Mouse (Mus musculus): ENCODE measurements around the gene Zdhhc22. TPM values are rescaled to one million over a fixed set of nuclear protein-coding genes. Genes with fewer than 3 reads are reported as not detected.

Gene Zdhhc22
- polyA plus RNA-seq, 1 experiment from 2014 or later = 6.0 TPM

GRCm38 (mm10) chr12:86990755-86991110, 503 bp upstream of the Zdhhc22 start:
- no peak overlapping the region for H3K27ac ChIP-seq
- peaks cover 47% of the 10 kb centered on the region for H3K4me1 ChIP-seq (replicated peaks)
- no peaks in the 10 kb centered on the region for H3K36me3 ChIP-seq
- peak overlapping the region; percentile 80 for H3K9ac ChIP-seq (replicated peaks)
- ATAC-seq = peak; percentile 2; the same call in 1 of the 2 replicates
- 75% methylated on average over 1 of the region's 2 CpGs for WGBS
- peak overlapping the region; percentile 90 for H3K4me2 ChIP-seq (replicated peaks)
- H3K9me3 ChIP-seq = no peaks in the 10 kb centered on the region
- peaks cover 56% of the 10 kb centered on the region for H3K27me3 ChIP-seq
- peak overlapping the region; percentile 59 for H3K4me3 ChIP-seq (replicated peaks)

- peak; percentile 13; the same call in 1 of the 2 replicates for ATAC-seq
- Histone ChIP-seq H3K27ac (no peak overlapping the region), H3K36me3 (no peaks in the 10 kb centered on the region), H3K4me2 (replicated peaks) (peak overlapping the region; percentile 90), H3K9me3 (no peaks in the 10 kb centered on the region), H3K4me1 (replicated peaks) (peaks cover 40% of the 10 kb centered on the region), H3K27me3 (peaks cover 70% of the 10 kb centered on the region), H3K4me3 (replicated peaks) (peak overlapping the region; percentile 59), H3K9ac (replicated peaks) (peak overlapping the region; percentile 80)
- WGBS = 6% methylated on average over 15 of the region's 15 CpGs
These were observed 852 bp downstream of the Zdhhc22 start for GRCm38 (mm10) chr12:86989378-86989777.

GRCm38 (mm10) chr12:86988227-86988626, 2.0 kb downstream of the Zdhhc22 start:
- Histone ChIP-seq H3K9ac (replicated peaks) (no peak overlapping the region), H3K27me3 (peaks cover 81% of the 10 kb centered on the region), H3K9me3 (no peaks in the 10 kb centered on the region), H3K4me2 (replicated peaks) (no peak overlapping the region), H3K4me3 (replicated peaks) (no peak overlapping the region), H3K27ac (no peak overlapping the region), H3K4me1 (replicated peaks) (peaks cover 46% of the 10 kb centered on the region), H3K36me3 (no peaks in the 10 kb centered on the region)
- WGBS = 53% methylated on average over 16 of the region's 16 CpGs
- no peak for ATAC-seq

GRCm38 (mm10) chr12:86986562-86986961, 3.7 kb downstream of the Zdhhc22 start:
- no peak overlapping the region for H3K9ac ChIP-seq (replicated peaks)
- peaks cover 97% of the 10 kb centered on the region for H3K27me3 ChIP-seq
- H3K9me3 ChIP-seq = no peaks in the 10 kb centered on the region
- ATAC-seq = no peak
- H3K36me3 ChIP-seq = no peaks in the 10 kb centered on the region
- 85% methylated on average over 4 of the region's 4 CpGs for WGBS
- peaks cover 37% of the 10 kb centered on the region for H3K4me1 ChIP-seq (replicated peaks)
- H3K27ac ChIP-seq = no peak overlapping the region
- no peak overlapping the region for H3K4me3 ChIP-seq (replicated peaks)
- H3K4me2 ChIP-seq (replicated peaks) = no peak overlapping the region

- ATAC-seq = no peak
- Histone ChIP-seq H3K9ac (replicated peaks) (no peak overlapping the region), H3K4me1 (replicated peaks) (peaks cover 17% of the 10 kb centered on the region), H3K36me3 (no peaks in the 10 kb centered on the region), H3K27ac (no peak overlapping the region), H3K4me3 (replicated peaks) (no peak overlapping the region), H3K4me2 (replicated peaks) (peak overlapping the region; percentile 53; the same call in 1 of the 2 replicates), H3K9me3 (no peaks in the 10 kb centered on the region), H3K27me3 (peaks cover 95% of the 10 kb centered on the region)
- WGBS = 4% methylated on average over 6 of the region's 6 CpGs
These were observed 6.1 kb downstream of the Zdhhc22 start for GRCm38 (mm10) chr12:86984194-86984555.

- ATAC-seq = peak; percentile 68
- peak overlapping the region; percentile 17 for H3K4me3 ChIP-seq (replicated peaks)
These were observed 6.6 kb downstream of the Zdhhc22 start for GRCm38 (mm10) chr12:86983470-86984193.

GRCm38 (mm10) chr12:86981180-86981579, 9.1 kb downstream of the Zdhhc22 start:
- Histone ChIP-seq H3K9ac (replicated peaks) (no peak overlapping the region), H3K27me3 (peaks cover 82% of the 10 kb centered on the region), H3K9me3 (no peaks in the 10 kb centered on the region), H3K27ac (no peak overlapping the region), H3K36me3 (no peaks in the 10 kb centered on the region), H3K4me2 (replicated peaks) (no peak overlapping the region), H3K4me1 (replicated peaks) (peaks cover 19% of the 10 kb centered on the region), H3K4me3 (replicated peaks) (no peak overlapping the region)
- no peak for ATAC-seq
- WGBS = 32% methylated on average over 9 of the region's 9 CpGs

More at GRCm38 (mm10) chr12:86983470-86984193, 6.6 kb downstream of the Zdhhc22 start:
- Histone ChIP-seq H3K4me2 (replicated peaks) (peak overlapping the region; percentile 53), H3K36me3 (no peaks in the 10 kb centered on the region), H3K9ac (replicated peaks) (no peak overlapping the region; the same call in 1 of the 2 replicates), H3K9me3 (no peaks in the 10 kb centered on the region), H3K27ac (no peak overlapping the region), H3K4me1 (replicated peaks) (peaks cover 13% of the 10 kb centered on the region), H3K27me3 (peaks cover 95% of the 10 kb centered on the region)
- WGBS = 3% methylated on average over 28 of the region's 28 CpGs

- Histone ChIP-seq H3K4me2 (replicated peaks) (no peak overlapping the region), H3K4me1 (replicated peaks) (peaks cover 33% of the 10 kb centered on the region), H3K27me3 (peaks cover 54% of the 10 kb centered on the region), H3K27ac (no peak overlapping the region), H3K36me3 (no peaks in the 10 kb centered on the region), H3K4me3 (replicated peaks) (no peak overlapping the region), H3K9me3 (no peaks in the 10 kb centered on the region), H3K9ac (replicated peaks) (no peak overlapping the region)
- 40% methylated on average over 15 of the region's 15 CpGs for WGBS
- ATAC-seq = no peak
These were observed 12.4 kb downstream of the Zdhhc22 start for GRCm38 (mm10) chr12:86977833-86978232.

- Histone ChIP-seq H3K4me1 (replicated peaks) (peaks cover 34% of the 10 kb centered on the region), H3K4me3 (replicated peaks) (no peak overlapping the region), H3K27ac (no peak overlapping the region), H3K4me2 (replicated peaks) (no peak overlapping the region), H3K9me3 (no peaks in the 10 kb centered on the region), H3K36me3 (no peaks in the 10 kb centered on the region), H3K9ac (replicated peaks) (no peak overlapping the region), H3K27me3 (peaks cover 42% of the 10 kb centered on the region)
- ATAC-seq = no peak
- 56% methylated on average over 6 of the region's 6 CpGs for WGBS
These were observed 13.6 kb downstream of the Zdhhc22 start for GRCm38 (mm10) chr12:86976511-86977168.

GRCm38 (mm10) chr12:86975761-86976160, 14.5 kb downstream of the Zdhhc22 start:
- H3K4me2 ChIP-seq (replicated peaks) = no peak overlapping the region
- no peaks in the 10 kb centered on the region for H3K36me3 ChIP-seq
- WGBS = 50% methylated on average over 10 of the region's 10 CpGs
- H3K4me1 ChIP-seq (replicated peaks) = peaks cover 34% of the 10 kb centered on the region
- no peak for ATAC-seq
- H3K9me3 ChIP-seq = no peaks in the 10 kb centered on the region
- H3K27ac ChIP-seq = no peak overlapping the region
- no peak overlapping the region for H3K9ac ChIP-seq (replicated peaks)
- H3K27me3 ChIP-seq = peaks cover 33% of the 10 kb centered on the region
- H3K4me3 ChIP-seq (replicated peaks) = no peak overlapping the region

GRCm38 (mm10) chr12:86974387-86975288, 15.6 kb downstream of the Zdhhc22 start:
- Histone ChIP-seq H3K9me3 (no peaks in the 10 kb centered on the region), H3K36me3 (no peaks in the 10 kb centered on the region), H3K4me2 (replicated peaks) (peak overlapping the region; percentile 59), H3K4me1 (replicated peaks) (peaks cover 34% of the 10 kb centered on the region), H3K27me3 (peaks cover 22% of the 10 kb centered on the region), H3K4me3 (replicated peaks) (peak overlapping the region; percentile 30), H3K9ac (replicated peaks) (peak overlapping the region; percentile 59), H3K27ac (peak overlapping the region; percentile 75)
- WGBS = 5% methylated on average over 40 of the region's 40 CpGs
- ATAC-seq = peak; percentile 82

- ATAC-seq = no peak
- no peak overlapping the region for H3K9ac ChIP-seq (replicated peaks)
- WGBS = 27% methylated on average over 8 of the region's 8 CpGs
- peaks cover 17% of the 10 kb centered on the region for H3K27me3 ChIP-seq
- H3K4me2 ChIP-seq (replicated peaks) = no peak overlapping the region
- H3K4me1 ChIP-seq (replicated peaks) = peaks cover 41% of the 10 kb centered on the region
- peak overlapping the region; percentile 75; the same call in 1 of the 2 replicates for H3K27ac ChIP-seq
- H3K9me3 ChIP-seq = no peaks in the 10 kb centered on the region
- H3K4me3 ChIP-seq (replicated peaks) = no peak overlapping the region
- H3K36me3 ChIP-seq = no peaks in the 10 kb centered on the region
These were observed 16.5 kb downstream of the Zdhhc22 start for GRCm38 (mm10) chr12:86973706-86974105.

Data from midbrain, embryonic 13.5 days (tissue).